Mouse (Mus musculus) limb, embryonic 12.5 days (tissue): Measurements from ENCODE around the gene Fam222a. TPM values are rescaled to one million over a fixed set of nuclear protein-coding genes. Genes with fewer than 3 reads are reported as not detected.

Experiments
- ATAC-seq: fragments of 200-750 bp; cut with Nextera tagmentation; 2 replicates; pipeline ENCODE4 v1.8.0; 2017; ENCODE audit warnings: low read depth, moderate TSS enrichment; ENCODE audit not compliant: insufficient number of reproducible peaks, insufficient read depth, low FRiP score, low TSS enrichment
- H3K27ac ChIP-seq: fragments of 300-500 bp; sonication (generic); 2 replicates; pipeline ENCODE4 v1.5.1; 2016; ENCODE audit warnings: mild to moderate bottlenecking, moderate library complexity
- H3K27me3 ChIP-seq: fragments of 300-500 bp; sonication (generic); 2 replicates; pipeline ENCODE4 v1.6.1; 2016; ENCODE audit warnings: mild to moderate bottlenecking, moderate library complexity
- H3K36me3 ChIP-seq: fragments of 300-500 bp; sonication (generic); 2 replicates; pipeline ENCODE4 v1.6.1; 2016; ENCODE audit warnings: mild to moderate bottlenecking, moderate library complexity
- H3K4me1 ChIP-seq: fragments of 300-500 bp; sonication (generic); replicated peaks from 2 replicates; pipeline ENCODE4 v1.6.1; 2016
- H3K4me2 ChIP-seq: fragments of 300-500 bp; sonication (generic); 2 replicates; pipeline ENCODE4 v1.6.1; 2016; ENCODE audit warnings: mild to moderate bottlenecking, moderate library complexity
- H3K4me3 ChIP-seq: fragments of 300-500 bp; sonication (generic); replicated peaks from 2 replicates; pipeline ENCODE4 v1.5.1; 2016; ENCODE audit warnings: mild to moderate bottlenecking
- H3K9ac ChIP-seq: fragments of 300-500 bp; sonication (generic); replicated peaks from 2 replicates; pipeline ENCODE4 v1.6.1; 2016; ENCODE audit warnings: mild to moderate bottlenecking, moderate library complexity
- H3K9me3 ChIP-seq: fragments of 300-500 bp; sonication (generic); 2 replicates; pipeline ENCODE4 v1.6.1; 2016; ENCODE audit warnings: mild to moderate bottlenecking, moderate library complexity
- WGBS: fragments of 180-500 bp; shearing (Covaris S2); methylation state at CpG from one replicate; pipeline ENCODE4 v1.1.7; 2016; 5-methylcytosine and 5-hydroxymethylcytosine counted together
- polyA plus RNA-seq: library from polyadenylated mRNA; unstranded; fragments of >200 nt; fragmentation: Nextera tagmentation; extraction: Ambion mirVana; gene quantifications from 2 replicates; pipeline ENCODE4 v1.2.1, GENCODE M21; 2016

The Fam222a gene
- polyA plus RNA-seq, 1 experiment from 2014 or later: 1.7 TPM

DNA sequence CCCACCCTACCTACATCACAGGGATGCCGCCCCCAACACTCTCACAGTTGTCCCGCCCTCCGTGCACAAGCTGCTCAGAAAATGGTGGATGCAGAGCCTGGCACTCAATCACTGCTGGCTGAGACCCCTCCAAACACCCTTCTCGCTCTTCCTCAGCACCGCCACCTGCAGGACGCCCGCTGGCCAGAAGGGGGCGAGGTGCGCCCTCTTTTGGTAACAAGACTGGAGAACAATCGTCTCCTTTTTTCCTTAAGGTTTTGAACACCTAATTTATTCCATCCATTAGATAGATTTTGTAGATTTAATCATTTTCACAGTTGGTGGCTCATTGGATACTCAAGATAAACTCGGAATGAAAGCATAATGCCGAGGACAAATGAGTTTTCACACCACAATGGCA, 40.7 kb downstream of the Fam222a start:
- WGBS: 4% methylated on average over 12 of the region's 12 CpGs
- no peak overlapping the region for H3K4me3 ChIP-seq
- peaks cover 7% of the 10 kb centered on the region; the same call in 1 of the 2 replicates for H3K36me3 ChIP-seq
- peak overlapping the region; percentile 37 for H3K4me2 ChIP-seq
- H3K4me1 ChIP-seq: peaks cover 60% of the 10 kb centered on the region
- H3K27me3 ChIP-seq: peaks cover 61% of the 10 kb centered on the region
- no peak overlapping the region for H3K9ac ChIP-seq
- no peak for ATAC-seq
- no peaks in the 10 kb centered on the region for H3K9me3 ChIP-seq
- peak overlapping the region; percentile 57; the same call in 1 of the 2 replicates for H3K27ac ChIP-seq

DNA sequence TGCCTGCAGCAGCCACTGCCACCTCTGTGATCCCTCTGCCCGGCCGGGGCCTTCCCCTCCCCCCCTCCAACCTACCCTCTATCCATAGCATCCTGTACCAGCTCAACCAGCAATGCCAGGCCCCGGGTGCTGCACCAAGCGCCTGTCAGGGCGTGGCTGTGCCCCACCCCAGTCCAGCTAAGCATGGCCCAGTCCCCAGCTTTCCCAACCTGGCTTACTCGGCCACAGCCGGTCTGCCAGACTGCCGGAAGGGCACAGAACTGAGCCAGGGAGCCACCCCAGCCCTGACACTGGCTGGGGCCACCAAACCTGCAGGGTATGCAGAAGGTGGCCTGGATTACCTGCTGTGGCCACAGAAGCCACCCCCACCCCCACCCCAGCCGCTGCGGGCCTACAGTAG, 43.4 kb downstream of the Fam222a start:
- Histone ChIP-seq H3K4me3 (no peak overlapping the region), H3K4me1 (peaks cover 41% of the 10 kb centered on the region), H3K9ac (no peak overlapping the region), H3K9me3 (no peaks in the 10 kb centered on the region), H3K36me3 (peaks cover 7% of the 10 kb centered on the region; the same call in 1 of the 2 replicates), H3K4me2 (no peak overlapping the region), H3K27ac (no peak overlapping the region), H3K27me3 (peaks cover 64% of the 10 kb centered on the region)
- 87% methylated on average over 10 of the region's 10 CpGs for WGBS
- ATAC-seq: no peak

DNA sequence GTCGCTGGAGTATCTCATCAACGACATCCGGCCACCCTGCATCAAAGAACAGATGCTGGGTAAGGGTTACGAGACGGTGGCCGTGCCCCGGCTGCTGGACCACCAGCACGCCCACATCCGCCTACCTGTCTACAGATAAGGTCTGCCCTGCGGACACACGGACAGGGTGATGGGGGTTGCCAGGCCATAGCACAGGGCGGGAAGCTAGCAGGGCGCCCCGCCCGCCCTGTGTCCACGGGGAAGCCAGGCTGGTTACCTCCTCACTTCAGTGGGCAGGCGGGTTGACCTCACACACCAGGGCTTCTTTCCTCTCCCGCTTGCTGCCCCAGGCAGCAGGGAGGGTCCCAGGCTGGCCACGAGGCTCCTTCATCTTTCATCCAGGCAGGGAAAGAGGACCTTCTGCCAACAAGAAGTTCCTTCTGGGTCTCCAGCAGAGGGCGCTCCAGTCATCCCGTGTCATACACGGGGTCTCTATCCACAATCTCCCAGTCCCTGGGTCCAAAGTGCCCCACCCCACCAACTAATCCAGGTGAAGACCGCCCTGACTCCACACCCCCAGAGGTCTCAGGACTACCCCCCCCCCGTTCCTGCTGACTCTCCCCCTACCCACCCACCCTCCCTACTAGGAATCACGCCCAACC, 44.3 kb downstream of the Fam222a start:
- ATAC-seq: no peak
- Histone ChIP-seq H3K9me3 (no peaks in the 10 kb centered on the region), H3K4me3 (no peak overlapping the region), H3K27me3 (peaks cover 56% of the 10 kb centered on the region), H3K4me2 (no peak overlapping the region), H3K27ac (no peak overlapping the region), H3K36me3 (peaks cover 7% of the 10 kb centered on the region; the same call in 1 of the 2 replicates), H3K4me1 (peaks cover 37% of the 10 kb centered on the region), H3K9ac (0 out of 2 replicates have a peak overlapping the region, but pooled peaks have one; percentile 8)
- 55% methylated on average over 25 of the region's 25 CpGs for WGBS

DNA sequence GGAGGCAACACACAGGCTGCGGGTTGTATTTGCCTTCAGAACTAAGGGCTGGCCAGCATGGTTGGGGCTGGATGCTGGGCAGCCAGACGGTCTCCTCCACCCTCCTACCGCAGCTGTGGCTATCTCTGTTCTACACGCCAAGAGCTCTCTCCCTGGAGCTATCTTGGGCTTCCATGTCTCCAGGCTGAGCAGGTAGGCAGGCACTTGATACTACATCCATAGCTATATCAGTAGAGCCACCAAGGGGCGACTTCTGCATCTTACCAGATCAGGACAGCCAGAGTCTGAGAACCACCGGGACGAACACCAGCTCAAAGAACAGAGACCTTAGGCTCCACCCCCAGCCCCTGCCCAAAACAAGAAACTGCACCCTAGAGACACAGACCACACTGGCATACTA, 47.0 kb downstream of the Fam222a start:
- H3K9ac ChIP-seq: no peak overlapping the region; the same call in 1 of the 2 replicates
- H3K4me1 ChIP-seq: peaks cover 12% of the 10 kb centered on the region
- peaks cover 7% of the 10 kb centered on the region; the same call in 1 of the 2 replicates for H3K36me3 ChIP-seq
- no peaks in the 10 kb centered on the region for H3K9me3 ChIP-seq
- 72% methylated on average over 7 of the region's 7 CpGs for WGBS
- no peak overlapping the region for H3K4me2 ChIP-seq
- no peak for ATAC-seq
- no peak overlapping the region for H3K4me3 ChIP-seq
- peaks cover 44% of the 10 kb centered on the region for H3K27me3 ChIP-seq
- H3K27ac ChIP-seq: no peak overlapping the region

DNA sequence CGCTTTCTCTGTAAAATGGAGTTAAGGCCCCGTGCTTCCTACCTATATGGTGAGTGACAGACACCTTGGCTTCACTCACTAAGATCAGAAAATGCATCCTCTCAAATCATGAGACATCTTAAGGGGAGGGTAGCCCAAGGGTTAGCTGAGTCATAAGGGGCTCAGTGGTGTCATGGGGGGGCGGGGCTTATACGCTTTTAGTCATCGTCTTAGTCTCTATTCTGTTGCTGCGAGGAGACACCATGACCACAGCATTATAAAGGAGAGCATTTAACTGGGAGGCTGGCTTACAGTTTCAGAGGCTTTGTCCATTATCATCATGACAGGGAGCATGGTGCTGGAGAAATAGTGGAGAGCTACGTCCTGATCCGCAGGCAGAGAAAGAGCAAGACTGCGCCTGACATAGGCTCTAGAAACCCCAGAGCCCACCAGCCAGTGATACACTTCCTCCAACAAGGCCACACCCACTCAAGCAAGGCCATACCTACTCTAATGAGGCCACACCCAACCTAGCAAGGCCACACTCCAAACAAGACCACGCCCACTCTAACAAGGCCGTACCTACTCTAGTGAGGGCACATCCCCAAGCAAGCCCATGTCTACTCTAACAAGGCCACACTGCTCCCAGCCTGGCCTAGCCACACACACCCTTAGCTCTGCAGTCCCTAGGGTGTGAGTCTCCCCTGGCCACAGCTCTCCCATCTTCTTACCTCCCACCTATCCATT, 48.7 kb downstream of the Fam222a start:
- H3K4me2 ChIP-seq: no peak overlapping the region
- H3K9ac ChIP-seq: no peak overlapping the region
- H3K36me3 ChIP-seq: peaks cover 3% of the 10 kb centered on the region; the same call in 1 of the 2 replicates
- H3K27ac ChIP-seq: no peak overlapping the region
- peaks cover 40% of the 10 kb centered on the region for H3K27me3 ChIP-seq
- H3K4me3 ChIP-seq: no peak overlapping the region
- ATAC-seq: no peak
- peaks cover 7% of the 10 kb centered on the region for H3K4me1 ChIP-seq
- no peaks in the 10 kb centered on the region for H3K9me3 ChIP-seq
- WGBS: 78% methylated on average over 11 of the region's 11 CpGs

DNA sequence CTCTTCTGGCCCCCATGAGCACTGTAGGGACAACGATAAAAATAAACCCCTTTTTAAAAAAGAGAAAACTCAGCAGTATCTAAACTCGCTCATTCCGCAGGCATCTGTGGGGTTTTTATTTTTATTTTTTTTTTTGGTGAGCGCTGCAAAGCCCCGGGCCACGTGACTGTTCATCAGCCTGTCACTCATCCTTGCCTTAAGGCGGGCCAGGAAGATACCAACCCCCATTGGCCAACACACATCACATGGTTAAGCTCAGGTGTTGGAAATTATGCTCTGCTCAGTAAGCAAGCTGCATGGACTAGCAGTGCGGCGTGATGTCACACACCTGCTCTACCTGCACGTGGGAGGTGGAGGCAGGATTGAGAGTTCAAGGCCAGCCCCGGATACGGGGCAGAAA, 50.0 kb downstream of the Fam222a start:
- Histone ChIP-seq H3K9ac (no peak overlapping the region), H3K36me3 (no peaks in the 10 kb centered on the region), H3K27ac (no peak overlapping the region), H3K9me3 (no peaks in the 10 kb centered on the region), H3K4me1 (no peaks in the 10 kb centered on the region), H3K27me3 (peaks cover 34% of the 10 kb centered on the region), H3K4me3 (no peak overlapping the region), H3K4me2 (no peak overlapping the region)
- 79% methylated on average over 12 of the region's 12 CpGs for WGBS
- ATAC-seq: no peak

DNA sequence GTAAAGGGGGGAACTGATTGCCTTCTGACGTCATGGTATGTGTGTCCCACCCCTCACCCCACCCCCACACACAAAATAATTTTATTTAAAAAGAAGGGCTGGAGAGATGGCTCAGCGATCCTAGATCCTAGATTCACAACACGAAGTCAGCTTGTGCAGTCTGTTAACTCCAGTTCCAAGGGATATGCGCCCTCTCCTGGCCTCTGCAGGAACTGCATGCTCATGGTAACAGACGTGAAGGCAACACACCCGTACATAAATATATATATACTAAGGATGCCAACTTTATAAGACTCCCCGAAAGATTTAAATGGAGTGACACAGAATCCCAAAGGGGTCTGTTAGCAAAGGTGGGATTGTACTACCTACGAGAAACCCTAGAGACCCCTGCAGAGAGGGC, 51.0 kb downstream of the Fam222a start:
- 33% methylated on average over 8 of the region's 8 CpGs for WGBS

DNA sequence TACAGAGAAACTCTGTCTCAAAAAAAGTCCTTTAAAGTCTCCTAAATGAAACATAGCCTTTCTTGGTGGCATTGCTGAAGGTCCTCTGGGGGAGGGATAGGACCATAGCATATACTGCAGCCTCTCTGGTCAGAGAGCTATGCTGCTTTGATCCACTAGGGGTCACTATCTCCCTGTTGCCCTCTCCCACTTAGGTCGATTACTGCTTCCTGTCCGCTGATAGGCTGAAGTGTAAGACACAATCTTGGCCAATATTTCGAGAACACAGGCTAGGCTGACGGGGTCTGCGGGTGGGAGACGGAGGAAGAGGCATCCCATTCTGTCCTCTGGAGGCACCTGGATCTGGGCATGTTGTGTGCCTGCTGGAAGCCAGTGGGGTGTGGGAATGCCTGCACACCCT, 52.5 kb downstream of the Fam222a start:
- H3K27ac ChIP-seq: no peak overlapping the region
- no peak overlapping the region for H3K4me2 ChIP-seq
- H3K4me1 ChIP-seq: no peaks in the 10 kb centered on the region
- 42% methylated on average over 6 of the region's 6 CpGs for WGBS
- no peaks in the 10 kb centered on the region for H3K36me3 ChIP-seq
- H3K9ac ChIP-seq: no peak overlapping the region
- no peak overlapping the region for H3K4me3 ChIP-seq
- peaks cover 16% of the 10 kb centered on the region for H3K27me3 ChIP-seq
- H3K9me3 ChIP-seq: peaks cover 4% of the 10 kb centered on the region; the same call in 1 of the 2 replicates
- ATAC-seq: no peak

More for the DNA sequence above, 51.0 kb downstream of the Fam222a start:
- H3K4me1 ChIP-seq: no peaks in the 10 kb centered on the region
- ATAC-seq: no peak
- no peaks in the 10 kb centered on the region for H3K36me3 ChIP-seq
- peaks cover 26% of the 10 kb centered on the region for H3K27me3 ChIP-seq
- peaks cover 2% of the 10 kb centered on the region; the same call in 1 of the 2 replicates for H3K9me3 ChIP-seq
- H3K4me3 ChIP-seq: no peak overlapping the region
- no peak overlapping the region for H3K27ac ChIP-seq
- H3K4me2 ChIP-seq: no peak overlapping the region
- no peak overlapping the region for H3K9ac ChIP-seq

DNA sequence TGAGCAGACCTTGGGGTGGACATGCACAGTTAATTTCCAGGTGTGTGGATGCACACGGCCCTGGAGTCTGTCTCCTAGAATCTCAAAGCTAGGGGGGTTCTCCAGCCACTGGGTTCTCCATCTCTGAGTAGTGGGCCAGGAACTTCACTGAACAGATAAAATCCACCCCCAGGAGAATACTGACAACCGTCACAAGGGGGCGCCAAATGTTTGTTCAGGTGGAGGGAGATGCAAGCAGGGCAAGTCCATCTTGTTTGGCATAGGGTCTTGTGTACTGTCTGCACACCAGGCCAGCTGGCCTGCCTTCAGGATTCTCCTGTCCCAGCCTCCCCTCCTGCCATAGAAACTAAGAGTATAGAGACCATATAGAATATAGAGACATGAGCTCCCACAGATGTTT, 57.8 kb downstream of the Fam222a start:
- H3K9me3 ChIP-seq: peaks cover 4% of the 10 kb centered on the region; the same call in 1 of the 2 replicates
- H3K9ac ChIP-seq: no peak overlapping the region
- H3K4me3 ChIP-seq: no peak overlapping the region
- H3K4me2 ChIP-seq: no peak overlapping the region
- WGBS: 24% methylated on average over 3 of the region's 3 CpGs
- H3K27me3 ChIP-seq: peaks cover 9% of the 10 kb centered on the region
- no peaks in the 10 kb centered on the region for H3K4me1 ChIP-seq
- no peak for ATAC-seq
- H3K27ac ChIP-seq: no peak overlapping the region
- H3K36me3 ChIP-seq: no peaks in the 10 kb centered on the region

DNA sequence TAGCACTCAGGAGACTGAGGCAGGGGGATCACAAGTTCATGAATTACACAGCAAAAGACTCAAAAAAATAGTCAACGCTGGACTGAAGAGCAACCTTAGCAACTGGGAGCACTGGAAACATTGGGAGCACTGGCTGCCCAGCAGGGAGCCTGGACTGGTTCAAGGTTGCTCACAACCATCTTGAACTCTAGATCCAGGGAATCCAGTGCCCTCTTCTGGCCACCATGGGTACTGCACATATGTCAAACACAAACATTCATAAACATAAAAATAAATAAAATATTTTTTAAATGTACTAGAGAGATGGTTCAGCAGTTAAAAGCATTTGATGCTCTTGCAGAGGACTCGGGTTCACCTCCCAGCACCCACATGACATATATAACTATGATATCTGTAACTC, 63.5 kb downstream of the Fam222a start:
- Histone ChIP-seq H3K9me3 (no peaks in the 10 kb centered on the region), H3K4me1 (no peaks in the 10 kb centered on the region), H3K9ac (no peak overlapping the region), H3K4me3 (no peak overlapping the region), H3K36me3 (no peaks in the 10 kb centered on the region), H3K27me3 (peaks cover 18% of the 10 kb centered on the region), H3K4me2 (no peak overlapping the region), H3K27ac (no peak overlapping the region)
- no peak for ATAC-seq
- 51% methylated on average over 2 of the region's 2 CpGs for WGBS

DNA sequence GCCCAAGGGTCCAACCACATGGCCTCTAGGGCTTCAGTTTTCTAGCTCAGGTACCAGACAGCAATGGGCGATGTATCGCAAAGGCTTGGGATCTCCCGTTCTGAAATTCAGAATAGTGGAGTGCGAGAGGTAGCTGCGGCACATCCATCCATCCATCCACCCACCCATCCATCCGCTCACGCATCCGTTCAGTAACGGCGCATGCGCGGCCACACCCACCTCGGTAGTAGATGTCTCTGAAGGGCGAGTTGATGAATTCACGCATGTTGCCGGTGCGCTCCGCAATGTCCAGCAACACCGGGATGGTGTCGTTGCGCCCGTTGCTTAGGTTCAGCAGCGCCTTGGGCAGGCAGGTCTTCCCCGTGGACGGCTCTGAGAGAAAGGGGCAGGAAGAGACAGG, 68.3 kb downstream of the Fam222a start:
- no peaks in the 10 kb centered on the region for H3K9me3 ChIP-seq
- H3K36me3 ChIP-seq: no peaks in the 10 kb centered on the region
- H3K9ac ChIP-seq: no peak overlapping the region
- no peak overlapping the region for H3K27ac ChIP-seq
- peaks cover 52% of the 10 kb centered on the region for H3K27me3 ChIP-seq
- H3K4me2 ChIP-seq: no peak overlapping the region
- 80% methylated on average over 25 of the region's 25 CpGs for WGBS
- H3K4me1 ChIP-seq: peaks cover 8% of the 10 kb centered on the region; the same call in 1 of the 2 replicates
- no peak overlapping the region for H3K4me3 ChIP-seq
- no peak for ATAC-seq
